Mouse (Mus musculus): Measurements from ENCODE around the gene Fthl17b. TPM values are rescaled to one million over a fixed set of nuclear protein-coding genes. Genes with fewer than 3 reads are reported as not detected.
"Not testable (repeated sequence)": the region's sequence is repeated elsewhere in the genome, so short reads cannot be mapped to it uniquely, and the experiment has no call there.

The Fthl17b gene
- not detected in 2 replicates for polyA plus RNA-seq (2012; ENCODE audit: insufficient read depth, insufficient read length, low replicate concordance, missing spikeins)

DNA sequence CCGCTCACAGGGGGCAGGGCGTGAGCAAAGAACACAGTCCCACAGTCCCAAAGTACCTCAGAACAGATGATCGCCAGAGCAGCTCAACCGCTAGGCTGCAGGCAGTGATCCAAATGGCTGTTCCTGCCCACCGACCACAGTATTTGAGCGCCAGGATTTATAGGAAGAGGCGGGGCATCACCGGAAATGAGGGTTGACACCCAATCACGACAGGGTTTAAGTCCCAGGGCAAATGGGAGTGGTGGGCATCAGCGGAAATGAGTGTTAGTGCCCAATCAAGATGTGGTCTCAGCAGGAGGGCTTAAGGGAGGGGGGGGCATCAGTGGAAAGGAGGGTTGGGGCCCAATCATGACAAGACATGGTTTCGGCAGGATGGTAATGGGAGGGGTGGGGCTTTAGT is at the start of gene Fthl17b:
Gene Fthl17b, minus strand, starts transcription at position 101 of the 400 bp plus-strand sequence.
- H3K4me1 ChIP-seq (ENCODE audit: control insufficient read depth, insufficient read depth, low read length); H3K4me3 ChIP-seq (ENCODE audit: insufficient read depth, low read depth, low read length); H3K27ac ChIP-seq (ENCODE audit: insufficient read depth, low read depth, low read length): not testable (repeated sequence)
- WGBS: 83% methylated on average over 4 of the region's 11 CpGs

DNA sequence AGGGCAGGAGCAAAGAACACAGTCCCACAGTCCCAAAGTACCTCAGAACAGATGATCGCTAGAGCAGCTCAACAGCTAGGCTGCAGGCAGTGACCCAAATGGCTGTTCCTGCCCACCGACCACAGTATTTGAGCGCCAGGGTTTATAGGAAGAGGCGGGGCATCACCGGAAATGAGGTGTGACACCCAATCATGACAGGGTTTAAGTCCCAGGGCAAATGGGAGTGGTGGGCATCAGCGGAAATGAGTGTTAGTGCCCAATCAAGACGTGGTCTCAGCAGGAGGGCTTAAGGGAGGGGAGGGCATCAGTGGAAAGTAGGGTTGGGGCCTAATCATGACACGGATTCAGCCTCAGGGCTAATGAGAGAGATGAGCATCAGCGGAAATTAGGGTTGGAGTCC is 23.9 kb upstream of the Fthl17b start, which contains the start of gene Fthl17d:
Gene Fthl17d, minus strand, starts transcription at position 101 of the 400 bp plus-strand sequence.
- not testable (repeated sequence) for H3K4me3 ChIP-seq (ENCODE audit: insufficient read depth, low read depth, low read length); H3K27ac ChIP-seq (ENCODE audit: insufficient read depth, low read depth, low read length); H3K4me1 ChIP-seq (ENCODE audit: control insufficient read depth, insufficient read depth, low read length)
- no CpG with 5 or more reads among the region's 9 CpGs for WGBS

DNA sequence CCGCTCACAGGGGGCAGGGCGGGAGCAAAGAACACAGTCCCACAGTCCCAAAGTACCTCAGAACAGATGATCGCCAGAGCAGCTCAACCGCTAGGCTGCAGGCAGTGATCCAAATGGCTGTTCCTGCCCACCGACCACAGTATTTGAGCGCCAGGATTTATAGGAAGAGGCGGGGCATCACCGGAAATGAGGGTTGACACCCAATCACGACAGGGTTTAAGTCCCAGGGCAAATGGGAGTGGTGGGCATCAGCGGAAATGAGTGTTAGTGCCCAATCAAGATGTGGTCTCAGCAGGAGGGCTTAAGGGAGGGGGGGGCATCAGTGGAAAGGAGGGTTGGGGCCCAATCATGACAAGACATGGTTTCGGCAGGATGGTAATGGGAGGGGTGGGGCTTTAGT is 13.7 kb upstream of the Fthl17b start, which contains the start of gene Fthl17c:
Gene Fthl17c, minus strand, starts transcription at position 101 of the 400 bp plus-strand sequence.
- H3K27ac ChIP-seq (ENCODE audit: insufficient read depth, low read depth, low read length); H3K4me1 ChIP-seq (ENCODE audit: control insufficient read depth, insufficient read depth, low read length); H3K4me3 ChIP-seq (ENCODE audit: insufficient read depth, low read depth, low read length): not testable (repeated sequence)
- WGBS: no CpG with 5 or more reads among the region's 11 CpGs

DNA sequence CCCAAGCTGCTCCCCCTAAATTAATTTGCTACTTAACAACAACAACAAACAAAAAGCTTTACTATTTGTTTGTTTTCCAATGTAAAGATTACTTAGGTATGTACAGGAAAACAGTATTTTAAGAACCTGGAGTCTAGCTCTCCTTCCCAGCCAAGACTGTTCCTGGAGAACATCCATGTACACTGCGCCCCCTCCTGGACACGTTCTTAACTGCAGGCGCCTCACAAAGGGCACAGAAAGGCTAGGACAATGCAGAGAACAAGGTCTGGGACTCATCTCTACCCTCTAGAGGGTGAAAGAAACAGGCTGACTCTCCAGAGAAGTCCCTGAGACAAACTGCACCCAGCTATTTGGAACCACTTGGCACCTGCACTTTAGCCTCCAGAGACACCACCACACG is 1.8 kb upstream of the Fthl17b start:
- H3K4me3 ChIP-seq (ENCODE audit: insufficient read depth, low read depth, low read length); H3K4me1 ChIP-seq (ENCODE audit: control insufficient read depth, insufficient read depth, low read length); H3K27ac ChIP-seq (ENCODE audit: insufficient read depth, low read depth, low read length): not testable (repeated sequence)
- 51% methylated on average over 4 of the region's 4 CpGs for WGBS

DNA sequence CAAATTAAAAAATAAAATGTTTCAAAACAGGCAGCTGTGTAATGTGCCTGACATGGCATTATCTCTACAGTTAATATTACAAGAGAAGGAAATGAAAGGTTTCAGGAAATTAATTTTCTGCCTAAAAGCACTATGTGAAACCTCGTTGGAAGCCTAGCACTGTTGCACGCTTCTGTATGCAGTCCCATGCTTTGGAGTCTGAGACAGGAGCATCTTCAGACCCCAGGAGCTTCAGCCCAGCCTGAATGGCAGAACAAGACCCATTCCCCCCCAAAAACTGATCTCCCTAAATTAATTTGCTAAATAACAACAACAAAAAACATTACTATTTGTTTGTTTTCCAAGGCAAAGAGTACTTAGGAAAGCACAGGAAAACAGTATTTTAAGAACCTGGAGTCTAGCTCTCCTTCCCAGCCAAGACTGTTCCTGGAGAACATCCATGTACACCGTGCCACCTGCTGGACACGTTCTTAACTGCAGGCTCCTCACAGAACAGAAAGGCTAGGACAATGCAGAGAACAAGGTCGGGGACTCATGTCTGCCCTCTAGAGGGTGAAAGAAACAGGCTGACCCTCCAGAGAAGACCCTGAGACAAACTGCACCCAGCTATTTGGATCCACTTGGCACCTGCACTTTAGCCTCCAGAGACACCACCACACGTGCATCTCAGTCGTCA is 14.5 kb downstream of the Fthl17b start:
- WGBS: 19% methylated on average over 7 of the region's 7 CpGs
- not testable (repeated sequence) for H3K27ac ChIP-seq (ENCODE audit: insufficient read depth, low read depth, low read length); H3K4me1 ChIP-seq (ENCODE audit: control insufficient read depth, insufficient read depth, low read length); H3K4me3 ChIP-seq (ENCODE audit: insufficient read depth, low read depth, low read length)

DNA sequence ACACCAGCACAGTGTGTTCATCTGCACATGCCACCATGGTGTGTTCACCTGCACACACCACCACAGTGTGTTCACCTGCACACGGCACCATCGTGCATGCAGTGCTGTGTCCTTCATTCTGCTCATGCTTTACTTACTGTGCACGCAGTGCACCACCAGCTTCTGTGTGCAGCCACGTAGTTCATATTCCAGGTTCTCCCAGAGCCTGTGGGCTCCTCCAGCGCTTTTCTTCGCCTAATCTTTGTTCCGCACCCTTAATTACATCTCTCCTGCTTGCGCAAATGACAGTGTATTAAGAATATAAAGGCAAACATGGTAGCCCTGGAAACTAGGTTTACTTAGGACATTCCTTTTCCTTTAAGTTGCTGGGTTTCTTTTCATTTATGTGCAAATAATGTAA is 18.7 kb downstream of the Fthl17b start:
- Histone ChIP-seq H3K4me1 (ENCODE audit: control insufficient read depth, insufficient read depth, low read length) (peaks cover 3% of the 10 kb centered on the region; the same call in 1 of the 2 replicates), H3K27ac (ENCODE audit: insufficient read depth, low read depth, low read length) (no peak overlapping the region), H3K4me3 (ENCODE audit: insufficient read depth, low read depth, low read length) (no peak overlapping the region)
- TF ChIP-seq CTCF (IDR thresholded peaks at IDR 0.05; ENCODE audit: insufficient read depth, low read depth, low read length) (no peak), POLR2A (IDR thresholded peaks at IDR 0.05; ENCODE audit: insufficient read depth, low read depth, low read length) (no peak)
- 42% methylated on average over 8 of the region's 8 CpGs for WGBS

DNA sequence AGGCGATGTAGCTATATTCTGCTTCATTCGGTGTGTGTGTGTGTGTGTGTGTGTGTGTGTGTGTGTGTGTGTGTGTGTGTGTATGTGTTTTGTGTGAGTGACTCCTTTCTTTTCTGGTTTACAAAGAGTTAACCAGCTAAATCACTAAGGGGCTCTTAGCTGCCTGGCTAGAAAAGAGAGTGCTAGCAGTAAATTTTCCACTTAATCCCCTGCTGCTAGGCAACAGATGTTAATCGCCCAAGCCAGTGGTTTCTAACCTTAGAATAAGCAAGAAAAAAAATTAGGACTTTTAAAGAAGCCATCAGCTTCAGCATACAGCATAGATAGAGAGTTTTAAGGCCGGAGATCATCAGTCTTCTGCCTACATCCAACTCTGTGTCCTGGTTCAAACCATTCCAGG is 35.5 kb downstream of the Fthl17b start:
- H3K4me1 ChIP-seq (ENCODE audit: control insufficient read depth, insufficient read depth, low read length): no peaks in the 10 kb centered on the region
- no peak overlapping the region for H3K4me3 ChIP-seq (ENCODE audit: insufficient read depth, low read depth, low read length)
- H3K27ac ChIP-seq (ENCODE audit: insufficient read depth, low read depth, low read length): no peak overlapping the region
- TF ChIP-seq CTCF (IDR thresholded peaks at IDR 0.05; ENCODE audit: insufficient read depth, low read depth, low read length) (no peak), POLR2A (IDR thresholded peaks at IDR 0.05; ENCODE audit: insufficient read depth, low read depth, low read length) (no peak)
- 26% methylated on average over 4 of the region's 4 CpGs for WGBS

DNA sequence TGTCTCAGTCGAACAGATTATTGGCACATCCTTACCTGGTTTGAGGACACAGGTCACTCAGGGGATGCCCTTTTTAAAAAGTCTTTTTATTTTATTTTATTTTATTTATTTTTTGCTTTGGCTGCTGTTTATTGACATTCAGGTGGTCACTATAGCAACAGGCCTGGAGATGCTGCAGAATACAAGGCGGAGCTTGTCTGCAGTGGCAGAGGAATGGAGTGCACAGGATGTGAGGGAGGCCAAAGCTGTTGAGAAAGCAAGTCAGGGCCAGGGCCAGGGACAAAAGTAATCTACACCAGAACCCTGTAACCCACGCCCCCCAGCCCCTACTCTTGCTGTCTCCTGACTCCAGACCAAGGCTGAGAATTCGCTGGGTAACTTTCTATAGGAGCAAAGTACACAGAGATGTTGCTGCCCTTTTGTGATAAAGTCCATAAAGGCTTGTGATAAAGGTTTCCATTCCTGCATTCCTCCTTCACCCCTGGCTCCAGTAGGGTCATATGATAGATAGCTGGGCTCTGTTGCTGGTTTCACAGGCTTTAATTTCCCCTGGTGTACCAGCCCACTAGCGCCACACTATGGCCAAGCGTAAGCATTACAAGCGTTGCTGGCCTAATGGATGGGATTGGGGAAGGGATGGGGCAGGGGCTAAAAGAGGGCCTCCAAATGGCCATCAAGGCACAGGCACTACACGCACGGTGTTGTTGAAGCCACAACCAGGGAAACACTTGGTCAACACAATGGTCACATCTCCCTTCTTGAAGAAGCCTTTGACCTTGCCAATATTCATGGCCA is 40.8 kb downstream of the Fthl17b start:
- Histone ChIP-seq H3K27ac (ENCODE audit: insufficient read depth, low read depth, low read length) (no peak overlapping the region), H3K4me3 (ENCODE audit: insufficient read depth, low read depth, low read length) (no peak overlapping the region), H3K4me1 (ENCODE audit: control insufficient read depth, insufficient read depth, low read length) (no peaks in the 10 kb centered on the region)
- TF ChIP-seq POLR2A (IDR thresholded peaks at IDR 0.05; ENCODE audit: insufficient read depth, low read depth, low read length) (no peak), CTCF (IDR thresholded peaks at IDR 0.05; ENCODE audit: insufficient read depth, low read depth, low read length) (no peak)
- 57% methylated on average over 9 of the region's 9 CpGs for WGBS

DNA sequence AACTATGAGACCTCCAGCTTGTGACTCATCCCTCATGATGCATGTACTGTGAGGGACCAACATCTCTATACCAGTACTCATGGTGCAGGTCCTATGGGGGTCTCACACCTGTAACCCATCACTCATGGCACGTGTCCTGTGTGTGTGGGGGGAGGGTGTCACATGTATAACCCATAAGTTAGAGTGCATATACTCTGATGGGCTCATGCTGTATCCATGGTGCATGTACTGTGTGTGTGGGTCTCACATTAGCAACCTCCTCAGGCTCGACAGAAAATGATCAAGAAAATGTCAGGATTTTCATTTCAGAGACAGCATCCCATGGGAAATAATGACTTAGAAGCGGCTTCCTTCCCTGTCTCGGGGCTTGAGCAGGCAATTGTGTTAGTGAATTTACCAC is 41.7 kb downstream of the Fthl17b start:
- no peak overlapping the region for H3K27ac ChIP-seq (ENCODE audit: insufficient read depth, low read depth, low read length)
- TF ChIP-seq CTCF (IDR thresholded peaks at IDR 0.05; ENCODE audit: insufficient read depth, low read depth, low read length) (no peak), POLR2A (IDR thresholded peaks at IDR 0.05; ENCODE audit: insufficient read depth, low read depth, low read length) (no peak)
- no peaks in the 10 kb centered on the region for H3K4me1 ChIP-seq (ENCODE audit: control insufficient read depth, insufficient read depth, low read length)
- H3K4me3 ChIP-seq (ENCODE audit: insufficient read depth, low read depth, low read length): no peak overlapping the region
- WGBS: 77% methylated on average over 4 of the region's 4 CpGs

Other genes with a start within 250 kb of the Fthl17b start
- not detected in 2 replicates for gene Ssx9, start 214.5 kb downstream of the Fthl17b start, polyA plus RNA-seq (2012; ENCODE audit: insufficient read depth, insufficient read length, low replicate concordance, missing spikeins)
- gene Ssxb5, start 159.3 kb downstream of the Fthl17b start, polyA plus RNA-seq (2012; ENCODE audit: insufficient read depth, insufficient read length, low replicate concordance, missing spikeins): not detected in 2 replicates
- not detected in 2 replicates for gene Gm6592, start 119.0 kb downstream of the Fthl17b start, polyA plus RNA-seq (2012; ENCODE audit: insufficient read depth, insufficient read length, low replicate concordance, missing spikeins)
- not detected in 2 replicates for gene Gm5751, start 88.7 kb downstream of the Fthl17b start, polyA plus RNA-seq (2012; ENCODE audit: insufficient read depth, insufficient read length, low replicate concordance, missing spikeins)
- gene B630019K06Rik, start 70.6 kb downstream of the Fthl17b start, polyA plus RNA-seq (2012; ENCODE audit: insufficient read depth, insufficient read length, low replicate concordance, missing spikeins): not detected in 2 replicates
- gene Fthl17c, start 13.6 kb upstream of the Fthl17b start, polyA plus RNA-seq (2012; ENCODE audit: insufficient read depth, insufficient read length, low replicate concordance, missing spikeins): not detected in 2 replicates
- gene Fthl17d, start 23.8 kb upstream of the Fthl17b start, polyA plus RNA-seq (2012; ENCODE audit: insufficient read depth, insufficient read length, low replicate concordance, missing spikeins): not detected in 2 replicates
- gene Fthl17e, start 70.5 kb upstream of the Fthl17b start, polyA plus RNA-seq (2012; ENCODE audit: insufficient read depth, insufficient read length, low replicate concordance, missing spikeins): not detected in 2 replicates
- not detected in 2 replicates for gene Fthl17f, start 100.0 kb upstream of the Fthl17b start, polyA plus RNA-seq (2012; ENCODE audit: insufficient read depth, insufficient read length, low replicate concordance, missing spikeins)
- gene 4930402K13Rik, start 141.6 kb upstream of the Fthl17b start, polyA plus RNA-seq (2012; ENCODE audit: insufficient read depth, insufficient read length, low replicate concordance, missing spikeins): not detected in 2 replicates
- gene Lancl3, start 236.9 kb upstream of the Fthl17b start, polyA plus RNA-seq (2012; ENCODE audit: insufficient read depth, insufficient read length, low replicate concordance, missing spikeins): not detected in 2 replicates

All from olfactory bulb, adult 2 months (tissue).